Mouse (Mus musculus): ENCODE results near the gene Cpsf6. TPM values are rescaled to one million over a fixed set of nuclear protein-coding genes. Genes with fewer than 3 reads are reported as not detected.

Cpsf6 gene
- 10 to 100 TPM; 31.3 to 34.7 TPM for total RNA-seq (2021)
- long read RNA-seq, experiment 1, full-length matches to known transcripts = 8 of 17 reads
- long read RNA-seq, experiment 1, partial matches to known transcripts = 1 of 17 reads
- long read RNA-seq, experiment 1, other reads (novel, unspliced or antisense) = 8 of 17 reads
- long read RNA-seq, experiment 2, full-length matches to known transcripts = 4 of 10 reads
- long read RNA-seq, experiment 2, partial matches to known transcripts = 1 of 10 reads
- long read RNA-seq, experiment 2, other reads (novel, unspliced or antisense) = 5 of 10 reads

DNA sequence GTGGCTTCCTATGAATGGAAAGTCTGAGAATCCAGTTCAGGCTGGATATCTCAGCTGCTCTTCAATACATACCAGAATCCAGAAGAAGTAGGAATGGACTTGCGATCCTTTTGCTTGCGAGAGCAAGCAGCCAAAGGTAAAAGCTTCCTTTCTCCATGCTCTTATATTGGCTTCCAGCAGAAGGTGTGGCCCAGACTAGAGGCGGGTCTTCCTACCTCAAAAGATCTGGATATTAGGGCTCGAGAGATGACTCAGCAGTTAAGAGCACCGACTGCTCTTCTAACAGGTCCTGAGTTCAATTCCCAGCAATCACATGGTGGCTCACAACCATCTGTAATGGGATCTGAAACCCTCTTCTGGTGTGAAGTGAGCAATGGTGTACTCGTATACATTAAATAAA is at the start of gene Cpsf6:
Gene Cpsf6, minus strand, starts transcription at position 108 of the 400 bp plus-strand sequence.
- no peak for DNase-seq

GRCm38 (mm10) chr10:117426615-117426969 is 46.8 kb upstream of the Cpsf6 start:
- DNase-seq = no peak

DNA sequence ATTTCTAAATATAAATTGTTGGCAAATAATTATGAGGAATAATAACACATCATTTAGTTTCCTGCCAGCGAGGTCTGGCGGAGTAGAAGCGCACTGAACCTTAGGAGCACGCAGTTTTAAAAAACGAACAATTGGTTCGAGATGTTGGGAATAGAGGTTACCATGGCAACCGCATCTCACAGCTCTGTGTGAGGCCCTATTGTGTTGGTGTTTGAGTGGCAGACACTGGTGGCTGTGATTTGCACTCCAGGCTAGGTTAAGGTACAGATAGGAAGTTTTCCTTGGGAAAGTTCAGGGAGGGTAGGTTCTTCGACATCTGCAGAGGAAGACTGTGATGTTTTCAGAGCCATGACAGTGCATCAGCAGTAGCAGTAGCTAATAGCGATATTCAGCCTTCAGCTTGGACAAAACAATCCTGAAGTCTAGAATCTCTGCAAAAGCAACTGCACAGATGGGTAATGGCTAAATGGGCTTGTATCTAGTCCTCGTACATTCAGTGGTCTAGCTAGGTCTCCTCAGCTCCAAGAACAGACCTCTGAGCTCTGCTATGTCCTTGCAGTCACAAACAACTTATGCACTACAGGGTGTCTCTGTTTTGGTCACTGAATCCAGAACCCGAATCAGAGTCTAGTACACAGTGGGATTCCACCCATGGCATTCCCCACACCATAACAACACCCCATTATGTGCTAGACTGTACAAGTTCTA is 46.2 kb upstream of the Cpsf6 start:
- no peak for DNase-seq

GRCm38 (mm10) chr10:117425013-117425412 is 45.2 kb upstream of the Cpsf6 start:
- no peak for DNase-seq

GRCm38 (mm10) chr10:117424146-117424905 is 44.5 kb upstream of the Cpsf6 start:
- no peak for DNase-seq

GRCm38 (mm10) chr10:117423025-117424002 is 43.5 kb upstream of the Cpsf6 start:
- no peak for DNase-seq

DNA sequence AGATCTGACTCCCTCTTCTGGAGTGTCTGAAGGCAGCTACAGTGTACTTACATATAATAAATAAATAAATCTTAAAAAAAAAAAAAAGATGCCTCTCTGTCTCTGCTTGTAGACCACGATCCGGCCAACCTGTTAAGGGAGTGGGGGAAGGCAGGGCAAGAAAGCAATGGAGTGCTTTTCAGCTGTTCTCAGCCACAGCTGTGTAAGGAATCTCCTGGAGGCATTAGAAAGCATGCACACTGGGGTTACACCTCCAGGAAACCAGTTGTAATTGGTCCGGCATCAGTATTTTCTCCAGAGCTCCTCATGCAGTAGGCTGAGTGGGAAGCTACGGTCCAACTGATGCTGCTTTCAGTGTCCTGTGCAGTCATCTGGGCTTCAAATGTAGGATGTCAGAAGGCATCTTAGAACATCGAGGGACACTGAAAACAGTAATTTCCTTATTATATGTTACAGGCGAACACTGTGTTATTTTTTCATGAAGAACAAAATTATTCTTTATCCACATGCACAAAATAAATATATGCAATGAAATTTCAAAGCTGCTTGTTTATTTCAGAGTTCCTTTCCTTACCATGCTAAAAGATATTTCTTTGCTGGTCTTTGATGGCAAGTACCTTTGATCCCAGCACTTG is 42.5 kb upstream of the Cpsf6 start:
- DNase-seq = no peak

- DNase-seq = no peak
Measured at GRCm38 (mm10) chr10:117421283-117422107, 41.7 kb upstream of the Cpsf6 start.

- no peak for DNase-seq
Measured at GRCm38 (mm10) chr10:117420502-117421282, 40.9 kb upstream of the Cpsf6 start.

- DNase-seq = no peak
Measured at GRCm38 (mm10) chr10:117419577-117420290, 39.9 kb upstream of the Cpsf6 start.

- no peak for DNase-seq
Measured at GRCm38 (mm10) chr10:117418668-117419237, 38.9 kb upstream of the Cpsf6 start.

GRCm38 (mm10) chr10:117417772-117418667 is 38.2 kb upstream of the Cpsf6 start:
- peak; percentile 29 to 31 for DNase-seq

- DNase-seq = no peak
Measured at GRCm38 (mm10) chr10:117417470-117417767, 37.6 kb upstream of the Cpsf6 start.

- no peak for DNase-seq
Measured at GRCm38 (mm10) chr10:117416636-117417469, 37.0 kb upstream of the Cpsf6 start.

GRCm38 (mm10) chr10:117416095-117416494 is 36.3 kb upstream of the Cpsf6 start:
- DNase-seq = no peak

GRCm38 (mm10) chr10:117415364-117416057 is 35.7 kb upstream of the Cpsf6 start:
- DNase-seq = no peak

All from heart, adult 18-20 months (tissue).